Mouse (Mus musculus): ENCODE measurements around the gene Pagr1b. TPM values are rescaled to one million over a fixed set of nuclear protein-coding genes. Genes with fewer than 3 reads are reported as not detected.
A peak's percentile ranks its signal among the peaks of the same experiment; 100 is the strongest.

The Pagr1b gene
- polyA plus RNA-seq, 1 experiment from 2014 or later: not detected

GRCm38 (mm10) chr7:126984667-126985444, 31.4 kb downstream of the Pagr1b start:
- H3K36me3 ChIP-seq: peaks cover 7% of the 10 kb centered on the region
- ATAC-seq (replicated peaks; ENCODE audit: insufficient number of reproducible peaks, insufficient read depth, low FRiP score, low read depth): no peak
- no peak overlapping the region for H3K9ac ChIP-seq
- no peaks in the 10 kb centered on the region for H3K27me3 ChIP-seq
- H3K27ac ChIP-seq: no peak overlapping the region
- H3K4me2 ChIP-seq: no peak overlapping the region
- 42% methylated on average over 10 of the region's 10 CpGs for WGBS
- no peaks in the 10 kb centered on the region for H3K4me1 ChIP-seq (replicated peaks)
- no peak overlapping the region for H3K4me3 ChIP-seq
- H3K9me3 ChIP-seq (replicated peaks): no peaks in the 10 kb centered on the region

- whole genome bisulfite sequencing: 75% methylated on average over 7 of the region's 7 CpGs
- ATAC-seq (replicated peaks; ENCODE audit: insufficient number of reproducible peaks, insufficient read depth, low FRiP score, low read depth): no peak
- H3K9ac ChIP-seq: no peak overlapping the region
- no peak overlapping the region for H3K4me2 ChIP-seq
- H3K4me3 ChIP-seq: no peak overlapping the region
- no peaks in the 10 kb centered on the region for H3K4me1 ChIP-seq (replicated peaks)
- no peaks in the 10 kb centered on the region for H3K27me3 ChIP-seq
- no peaks in the 10 kb centered on the region for H3K9me3 ChIP-seq (replicated peaks)
- no peak overlapping the region for H3K27ac ChIP-seq
- H3K36me3 ChIP-seq: peaks cover 23% of the 10 kb centered on the region
Observed at GRCm38 (mm10) chr7:126983113-126983512, 33.2 kb downstream of the Pagr1b start.

GRCm38 (mm10) chr7:126982054-126982453, 34.2 kb downstream of the Pagr1b start:
- Histone ChIP-seq H3K27ac (no peak overlapping the region), H3K9ac (no peak overlapping the region), H3K4me1 (replicated peaks) (peaks cover 7% of the 10 kb centered on the region), H3K4me3 (no peak overlapping the region), H3K4me2 (no peak overlapping the region), H3K9me3 (replicated peaks) (no peaks in the 10 kb centered on the region), H3K36me3 (peaks cover 23% of the 10 kb centered on the region), H3K27me3 (no peaks in the 10 kb centered on the region)
- no peak for ATAC-seq (replicated peaks; ENCODE audit: insufficient number of reproducible peaks, insufficient read depth, low FRiP score, low read depth)
- WGBS: 70% methylated on average over 4 of the region's 4 CpGs

- ATAC-seq (replicated peaks; ENCODE audit: insufficient number of reproducible peaks, insufficient read depth, low FRiP score, low read depth): no peak
Observed at GRCm38 (mm10) chr7:126981601-126982000, 34.7 kb downstream of the Pagr1b start.

GRCm38 (mm10) chr7:126978841-126979240, 37.4 kb downstream of the Pagr1b start:
- H3K27ac ChIP-seq: no peak overlapping the region
- H3K36me3 ChIP-seq: peaks cover 23% of the 10 kb centered on the region
- H3K9me3 ChIP-seq (replicated peaks): no peaks in the 10 kb centered on the region
- H3K9ac ChIP-seq: no peak overlapping the region
- peaks cover 17% of the 10 kb centered on the region for H3K4me1 ChIP-seq (replicated peaks)
- WGBS: 82% methylated on average over 6 of the region's 6 CpGs
- no peak overlapping the region for H3K4me3 ChIP-seq
- no peak for ATAC-seq (replicated peaks; ENCODE audit: insufficient number of reproducible peaks, insufficient read depth, low FRiP score, low read depth)
- no peak overlapping the region for H3K4me2 ChIP-seq
- H3K27me3 ChIP-seq: no peaks in the 10 kb centered on the region

More at GRCm38 (mm10) chr7:126981601-126982000, 34.7 kb downstream of the Pagr1b start:
- no peak overlapping the region for H3K4me2 ChIP-seq
- H3K36me3 ChIP-seq: peaks cover 23% of the 10 kb centered on the region
- peaks cover 10% of the 10 kb centered on the region for H3K4me1 ChIP-seq (replicated peaks)
- 83% methylated on average over 2 of the region's 2 CpGs for WGBS
- no peak overlapping the region for H3K4me3 ChIP-seq
- H3K9me3 ChIP-seq (replicated peaks): no peaks in the 10 kb centered on the region
- no peaks in the 10 kb centered on the region for H3K27me3 ChIP-seq
- H3K9ac ChIP-seq: no peak overlapping the region
- H3K27ac ChIP-seq: no peak overlapping the region

GRCm38 (mm10) chr7:126976878-126977459, 39.3 kb downstream of the Pagr1b start:
- H3K27ac ChIP-seq: peak overlapping the region; percentile 93
- H3K36me3 ChIP-seq: peaks cover 23% of the 10 kb centered on the region
- H3K27me3 ChIP-seq: no peaks in the 10 kb centered on the region
- peak overlapping the region; percentile 96 for H3K9ac ChIP-seq
- no peaks in the 10 kb centered on the region for H3K9me3 ChIP-seq (replicated peaks)
- peaks cover 17% of the 10 kb centered on the region for H3K4me1 ChIP-seq (replicated peaks)
- no peak for ATAC-seq (replicated peaks; ENCODE audit: insufficient number of reproducible peaks, insufficient read depth, low FRiP score, low read depth)
- peak overlapping the region; percentile 82 for H3K4me2 ChIP-seq
- WGBS: 20% methylated on average over 14 of the region's 14 CpGs
- peak overlapping the region; percentile 94 for H3K4me3 ChIP-seq

GRCm38 (mm10) chr7:126975950-126976866, 40.1 kb downstream of the Pagr1b start, which contains the start of gene Cdiptos:
Cdiptos (minus strand) TSS chr7:126976098.
- H3K27me3 ChIP-seq: no peaks in the 10 kb centered on the region
- peak within 1 kb of the TSS; percentile 82 for H3K4me2 ChIP-seq
- WGBS: under 1% methylated on average over 55 of the region's 55 CpGs
- H3K27ac ChIP-seq: peak within 1 kb of the TSS; percentile 93
- peak within 1 kb of the TSS; percentile 94 for H3K4me3 ChIP-seq
- no peaks in the 10 kb centered on the region for H3K9me3 ChIP-seq (replicated peaks)
- ATAC-seq (replicated peaks; ENCODE audit: insufficient number of reproducible peaks, insufficient read depth, low FRiP score, low read depth): peak; percentile 92
- H3K4me1 ChIP-seq (replicated peaks): peaks cover 17% of the 10 kb centered on the region
- peaks cover 23% of the 10 kb centered on the region for H3K36me3 ChIP-seq
- peak within 1 kb of the TSS; percentile 96 for H3K9ac ChIP-seq

- peaks cover 17% of the 10 kb centered on the region for H3K4me1 ChIP-seq (replicated peaks)
- peak within 1 kb of the TSS; percentile 96 for H3K9ac ChIP-seq
- H3K27ac ChIP-seq: peak within 1 kb of the TSS; percentile 93
- H3K36me3 ChIP-seq: peaks cover 23% of the 10 kb centered on the region
- H3K9me3 ChIP-seq (replicated peaks): no peaks in the 10 kb centered on the region
- no peak for ATAC-seq (replicated peaks; ENCODE audit: insufficient number of reproducible peaks, insufficient read depth, low FRiP score, low read depth)
- WGBS: 0% methylated on average over 1 of the region's 1 CpGs
- peak within 1 kb of the TSS; percentile 94 for H3K4me3 ChIP-seq
- no peaks in the 10 kb centered on the region for H3K27me3 ChIP-seq
- H3K4me2 ChIP-seq: peak within 1 kb of the TSS; percentile 82
Observed at GRCm38 (mm10) chr7:126975893-126975949, 40.6 kb downstream of the Pagr1b start, which contains the start of gene Cdipt. Cdipt (plus strand) TSS chr7:126975914.

GRCm38 (mm10) chr7:126975493-126975892, 40.8 kb downstream of the Pagr1b start:
- WGBS: 7% methylated on average over 8 of the region's 8 CpGs
- Histone ChIP-seq H3K4me3 (peak overlapping the region; percentile 94), H3K4me2 (peak overlapping the region; percentile 82), H3K4me1 (replicated peaks) (peaks cover 17% of the 10 kb centered on the region), H3K27me3 (no peaks in the 10 kb centered on the region), H3K27ac (peak overlapping the region; percentile 93; the same call in 1 of the 2 replicates), H3K36me3 (peaks cover 23% of the 10 kb centered on the region), H3K9ac (peak overlapping the region; percentile 96; the same call in 1 of the 2 replicates), H3K9me3 (replicated peaks) (no peaks in the 10 kb centered on the region)
- ATAC-seq (replicated peaks; ENCODE audit: insufficient number of reproducible peaks, insufficient read depth, low FRiP score, low read depth): no peak

- 58% methylated on average over 6 of the region's 6 CpGs for WGBS
Observed at GRCm38 (mm10) chr7:126967361-126967760, 48.9 kb downstream of the Pagr1b start.

GRCm38 (mm10) chr7:126965568-126965967, 50.7 kb downstream of the Pagr1b start:
- H3K27ac ChIP-seq: no peak overlapping the region
- no peak for ATAC-seq (replicated peaks; ENCODE audit: insufficient number of reproducible peaks, insufficient read depth, low FRiP score, low read depth)
- H3K4me1 ChIP-seq (replicated peaks): no peaks in the 10 kb centered on the region; the same call in 1 of the 2 replicates
- H3K4me3 ChIP-seq: no peak overlapping the region
- H3K9ac ChIP-seq: no peak overlapping the region
- peaks cover 21% of the 10 kb centered on the region for H3K27me3 ChIP-seq
- no peaks in the 10 kb centered on the region for H3K9me3 ChIP-seq (replicated peaks)
- 43% methylated on average over 3 of the region's 3 CpGs for WGBS
- H3K36me3 ChIP-seq: no peaks in the 10 kb centered on the region
- H3K4me2 ChIP-seq: no peak overlapping the region

More at GRCm38 (mm10) chr7:126967361-126967760, 48.9 kb downstream of the Pagr1b start:
- Histone ChIP-seq H3K4me2 (no peak overlapping the region), H3K9me3 (replicated peaks) (no peaks in the 10 kb centered on the region), H3K4me1 (replicated peaks) (no peaks in the 10 kb centered on the region; the same call in 1 of the 2 replicates), H3K9ac (no peak overlapping the region), H3K27ac (no peak overlapping the region), H3K36me3 (no peaks in the 10 kb centered on the region), H3K27me3 (peaks cover 17% of the 10 kb centered on the region), H3K4me3 (no peak overlapping the region)
- ATAC-seq (replicated peaks; ENCODE audit: insufficient number of reproducible peaks, insufficient read depth, low FRiP score, low read depth): no peak

Data from heart, embryonic 15.5 days (tissue).